Mouse (Mus musculus) hindlimb bud, embryonic 11.5 days (tissue): ENCODE measurements at regions not wholly inside any gene's neighbourhood (a gene's known extent, or its start where the extent isn't known, plus 50 kb on each side); places are given as distances from the start of the nearest gene placed in this dataset.

Source experiments
- DNase-seq: peaks from one replicate; pipeline ENCODE4 v3.0.0-alpha.2; 2012; ENCODE audit warnings: low read depth, low spot score; ENCODE audit errors: extremely low spot score

DNA sequence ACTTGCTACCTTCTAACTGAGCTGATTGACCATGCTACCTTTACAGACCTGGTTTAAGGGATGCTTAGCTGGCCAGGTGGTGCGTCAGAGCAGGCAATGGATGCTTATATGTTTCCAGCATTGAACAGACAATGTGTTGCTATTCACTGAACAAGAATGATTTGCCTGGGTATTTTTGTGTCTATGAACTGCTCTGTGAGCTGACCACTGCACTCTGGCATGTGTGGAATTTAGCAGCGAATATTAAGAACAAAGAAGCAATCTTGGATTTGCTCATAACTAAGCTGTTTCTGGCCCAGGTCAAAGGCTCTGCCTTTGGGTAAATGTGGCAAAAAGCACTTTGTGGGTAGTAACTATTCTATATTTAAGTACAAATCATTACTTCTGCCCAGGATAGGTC lies 58.3 kb upstream of the Ccdc39 start:
- DNase-seq: no peak

DNA sequence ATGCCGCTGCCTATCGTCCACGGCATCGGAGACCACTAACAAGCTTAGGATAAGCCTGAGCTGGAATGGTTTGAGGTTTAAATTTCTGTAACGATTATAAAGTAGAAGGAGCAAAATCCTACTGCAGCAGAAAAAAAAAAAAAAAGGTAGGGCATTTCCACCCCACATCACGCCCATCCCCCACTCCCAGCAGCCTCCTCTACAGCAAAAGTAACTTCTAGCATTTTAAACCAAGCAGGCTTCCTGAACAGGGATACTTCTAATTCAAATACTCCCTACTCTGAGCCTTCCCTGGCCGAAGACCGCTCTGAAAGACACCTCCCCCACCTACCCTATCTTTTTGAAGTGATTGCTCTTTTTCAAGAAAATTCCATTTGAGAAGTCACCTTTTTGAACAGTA lies 59.2 kb upstream of the Ccdc39 start:
- no peak for DNase-seq

DNA sequence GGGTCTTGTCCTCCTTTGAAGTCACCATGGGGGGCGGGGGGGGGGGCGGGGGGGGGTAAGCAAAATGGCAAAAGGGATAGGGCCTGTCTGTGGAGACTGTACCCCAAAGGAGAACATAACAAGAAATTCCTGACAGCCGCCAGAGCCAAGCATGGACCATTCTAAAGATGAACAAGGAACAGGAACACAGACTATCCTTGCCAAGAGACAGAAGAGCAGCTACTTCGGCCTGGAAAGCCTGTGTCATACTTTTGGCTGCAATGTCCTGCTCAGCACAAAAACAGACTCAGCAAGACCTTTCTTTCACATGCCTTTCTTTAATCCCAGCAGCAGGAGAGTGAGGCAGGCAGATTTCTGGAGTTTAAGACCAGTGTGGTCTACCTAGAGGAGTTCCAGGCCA lies 59.7 kb upstream of the Ccdc39 start:
- no peak for DNase-seq

DNA sequence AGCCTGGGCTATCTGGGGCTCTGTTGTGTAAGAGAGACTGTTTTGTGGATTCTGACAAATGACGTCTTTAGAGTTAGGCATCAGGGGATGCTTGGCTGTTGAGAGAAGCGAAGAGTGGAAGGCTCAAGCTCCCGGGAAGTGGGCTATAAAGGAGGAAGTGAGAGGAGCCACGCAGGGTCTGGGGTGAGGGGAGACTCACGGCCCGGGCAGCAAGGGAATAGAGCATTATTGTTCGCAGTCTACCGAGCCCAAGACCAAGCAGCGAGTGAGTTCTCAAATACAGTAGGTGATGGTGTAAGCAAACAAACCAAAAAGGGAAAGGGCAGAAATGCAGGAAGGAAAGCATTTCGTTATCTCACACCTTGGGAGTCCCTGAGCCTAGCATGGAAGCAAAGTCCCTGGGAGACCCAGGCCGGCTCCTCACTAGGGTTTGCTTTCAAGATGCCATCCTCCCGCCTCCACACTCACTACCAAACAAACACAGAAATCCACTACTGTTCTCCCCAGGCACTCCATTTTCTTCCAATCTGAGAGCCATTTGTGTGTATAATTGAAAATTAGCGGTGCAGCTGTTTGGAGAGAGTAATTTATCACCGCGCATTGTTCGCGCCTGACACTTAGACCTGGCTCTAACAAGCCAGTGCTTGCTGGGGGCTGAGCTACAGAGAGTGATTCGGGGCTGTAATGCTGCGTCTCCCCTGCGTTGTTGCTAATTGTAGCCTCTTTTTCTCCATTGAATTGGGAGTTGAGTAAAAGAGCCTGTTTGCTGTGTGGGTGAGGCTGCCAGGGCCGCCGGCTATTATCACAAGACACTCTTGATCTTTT lies 61.0 kb upstream of the Ccdc39 start:
- no peak for DNase-seq

DNA sequence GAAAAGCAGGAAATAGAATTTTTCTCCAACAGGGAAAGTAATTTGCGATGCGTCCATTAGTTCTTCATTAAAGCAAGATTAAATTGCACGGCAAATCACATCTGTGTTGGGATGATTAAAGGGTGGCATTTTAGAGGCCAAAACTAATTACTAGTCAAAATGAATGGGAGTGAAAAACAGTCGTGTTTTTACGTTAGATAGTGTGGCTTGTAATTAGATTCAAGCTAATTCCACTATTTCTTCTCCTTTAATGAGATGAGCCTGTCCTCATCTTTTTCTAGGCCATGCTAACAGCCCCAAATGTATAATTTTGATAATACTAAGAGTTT lies 61.5 kb upstream of the Ccdc39 start:
- DNase-seq: no peak

DNA sequence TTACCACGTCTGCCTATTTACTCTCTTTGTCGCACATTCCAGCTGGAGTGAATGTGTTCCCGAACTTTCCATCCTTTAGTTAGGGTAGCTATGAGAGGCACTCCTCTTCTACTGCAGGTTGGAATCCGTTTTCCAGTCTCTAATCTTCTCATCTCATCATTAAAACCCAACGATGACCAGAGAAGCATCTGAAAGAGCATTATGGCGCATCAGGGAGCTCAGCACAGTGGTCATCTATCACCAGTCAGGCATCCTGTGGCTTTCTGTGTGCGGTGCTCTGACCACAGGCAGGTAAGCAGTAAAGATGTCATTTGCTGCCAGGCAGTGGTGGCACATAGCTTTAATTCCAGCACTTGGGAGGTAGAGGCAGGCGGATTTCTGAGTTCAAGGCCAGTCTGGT lies 63.0 kb upstream of the Ccdc39 start:
- DNase-seq: no peak

DNA sequence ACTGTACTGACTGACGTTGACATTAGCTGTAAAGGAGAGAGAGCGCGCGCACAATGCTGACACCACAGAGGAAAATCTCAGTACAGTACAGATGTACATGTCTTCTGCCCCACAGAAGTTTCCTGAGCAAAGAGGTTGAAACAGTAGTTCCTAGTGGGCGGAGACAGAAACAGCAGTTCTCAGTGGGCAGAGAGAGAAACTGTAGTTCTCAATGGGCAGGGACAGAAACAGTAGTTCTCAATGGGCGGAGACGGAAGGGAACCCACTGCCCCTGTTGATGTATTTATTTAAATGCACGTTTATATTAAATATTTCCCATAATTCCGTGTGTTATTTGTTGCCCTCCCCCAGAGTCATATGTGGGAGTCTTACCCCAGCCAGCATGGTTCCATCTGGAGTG lies 67.4 kb upstream of the Ccdc39 start:
- DNase-seq: no peak

DNA sequence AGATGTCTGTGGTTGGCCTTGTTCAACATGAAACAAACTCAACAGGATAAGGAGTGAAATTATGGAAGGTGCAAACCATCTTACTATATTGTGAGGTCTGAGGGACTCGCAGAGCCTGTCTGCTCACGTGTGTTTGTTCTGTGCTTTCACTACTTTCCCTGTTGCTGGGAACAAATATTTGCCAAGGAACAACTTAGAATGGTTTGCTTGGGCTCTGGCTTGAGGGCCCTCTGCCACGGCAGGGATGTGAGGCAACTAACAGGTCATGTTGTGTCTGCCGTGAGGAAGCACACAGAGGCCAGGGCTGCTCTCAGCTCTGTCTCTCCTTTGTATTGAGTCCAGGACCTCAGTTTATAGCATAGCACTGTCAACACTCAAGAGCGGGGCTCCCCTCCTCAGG lies 69.4 kb upstream of the Ccdc39 start:
- DNase-seq: no peak

DNA sequence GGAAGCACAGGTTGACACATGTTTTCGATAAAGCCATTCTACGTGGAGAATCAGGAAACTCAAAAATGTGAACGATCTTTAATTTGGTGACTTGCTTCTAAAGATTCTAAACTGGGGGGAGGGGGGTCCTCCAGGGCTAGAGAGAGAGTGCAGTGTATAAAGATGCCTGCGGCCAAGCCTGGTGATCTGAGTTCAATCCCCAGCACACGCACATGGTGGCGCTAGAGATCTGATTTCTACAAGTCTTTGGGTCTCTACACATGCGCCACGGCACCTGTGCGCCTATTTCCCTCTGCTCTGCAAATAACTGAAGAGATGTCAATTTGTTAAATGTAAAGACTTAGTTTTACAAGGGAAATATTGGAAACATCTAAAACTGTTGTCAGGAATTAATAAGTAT lies 70.3 kb upstream of the Ccdc39 start:
- no peak for DNase-seq

DNA sequence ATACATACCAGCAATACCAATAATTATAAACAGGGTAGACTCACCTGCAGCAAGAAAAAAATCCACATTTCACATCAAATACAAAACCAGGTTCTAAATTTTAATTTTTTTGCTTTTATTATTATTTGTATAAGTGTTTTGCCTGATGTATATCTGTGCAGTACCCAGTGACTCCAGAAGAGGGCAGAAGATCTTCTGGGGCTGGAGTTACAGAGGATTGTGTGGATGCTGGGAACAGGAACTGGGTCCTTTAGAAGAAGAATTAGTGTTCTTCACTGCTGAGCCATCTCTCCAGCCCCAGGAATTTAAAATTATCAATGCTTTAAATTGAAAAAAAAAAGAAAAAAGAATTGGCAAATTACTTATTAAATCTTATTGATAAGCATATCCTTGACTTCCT lies 71.7 kb upstream of the Ccdc39 start:
- DNase-seq: no peak

DNA sequence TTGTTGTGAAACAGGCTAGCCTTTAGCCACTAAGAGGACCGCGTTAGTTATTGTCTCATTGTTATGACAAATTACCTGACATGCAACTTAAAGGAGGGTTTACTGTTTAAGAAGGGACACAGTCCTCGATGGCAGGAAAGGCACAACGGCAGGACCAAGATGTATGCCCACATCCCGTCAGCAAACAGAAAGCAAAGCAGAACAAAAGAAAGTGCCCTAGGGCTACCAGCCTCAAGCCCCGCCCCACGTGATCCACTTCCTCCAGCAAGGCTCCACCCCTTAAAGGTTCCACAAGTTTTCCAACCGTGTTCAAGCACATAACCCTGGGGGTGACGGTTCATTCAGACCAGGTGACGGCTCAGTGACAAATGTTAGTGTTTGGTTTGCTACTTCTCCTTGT lies 72.2 kb upstream of the Ccdc39 start:
- no peak for DNase-seq

DNA sequence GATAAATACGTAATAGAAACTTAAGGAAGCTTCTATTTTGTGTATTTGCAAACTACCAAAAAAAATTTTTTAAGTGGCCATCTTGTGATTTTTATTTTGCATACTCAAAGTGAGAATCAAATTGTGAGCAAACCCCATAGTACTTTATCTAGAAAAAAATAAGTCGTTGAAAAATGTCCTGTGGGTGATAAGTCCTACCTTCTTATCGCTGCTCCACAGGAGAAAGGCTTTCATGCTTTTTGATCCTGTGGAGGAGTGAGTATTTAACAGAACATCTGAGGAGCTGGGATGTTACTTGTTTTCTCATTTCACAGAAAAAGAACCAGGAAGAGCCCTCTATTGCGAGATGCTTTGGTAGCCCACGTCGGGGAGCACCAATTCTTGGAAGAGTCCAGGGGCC lies 72.7 kb upstream of the Ccdc39 start:
- DNase-seq: no peak

DNA sequence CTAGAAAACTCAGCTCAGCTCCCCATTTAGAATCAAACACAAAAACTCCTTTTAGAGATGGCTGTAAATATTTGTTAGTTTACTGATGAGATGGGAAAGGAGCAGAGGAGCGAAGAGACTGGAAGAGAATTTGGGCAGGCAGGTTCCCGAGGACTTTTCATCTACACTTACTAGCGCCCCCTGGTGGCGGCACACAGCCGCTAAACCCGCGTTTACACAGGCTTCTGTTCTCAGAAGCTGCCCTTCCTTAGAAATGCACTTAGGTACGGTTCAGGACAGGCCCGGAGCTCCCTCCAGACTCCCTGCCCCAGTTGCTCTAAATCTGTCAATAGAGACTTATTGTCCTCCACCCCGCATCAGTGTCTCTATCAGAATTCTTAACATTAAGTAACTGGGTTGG lies 74.7 kb upstream of the Ccdc39 start:
- DNase-seq: peak; percentile 54

DNA sequence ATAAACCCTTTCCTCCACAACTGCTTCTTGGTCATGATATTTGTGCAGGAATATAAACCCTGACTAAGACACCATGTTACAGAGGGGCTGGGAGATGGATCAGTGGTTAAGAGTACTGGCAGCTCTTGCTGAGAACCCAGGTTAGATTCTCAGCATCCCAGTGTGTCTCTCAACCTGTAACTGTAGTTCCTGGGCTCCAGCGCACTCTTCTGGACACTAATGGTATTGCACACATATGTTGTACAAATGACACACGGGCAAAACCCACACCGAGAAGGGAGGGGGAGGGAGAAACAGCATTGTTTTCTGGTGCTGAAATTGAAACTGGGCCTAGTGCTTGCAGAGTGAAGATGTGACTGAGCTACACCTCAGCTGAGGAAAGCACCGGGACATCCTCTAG lies 81.0 kb upstream of the Ccdc39 start:
- DNase-seq: no peak

DNA sequence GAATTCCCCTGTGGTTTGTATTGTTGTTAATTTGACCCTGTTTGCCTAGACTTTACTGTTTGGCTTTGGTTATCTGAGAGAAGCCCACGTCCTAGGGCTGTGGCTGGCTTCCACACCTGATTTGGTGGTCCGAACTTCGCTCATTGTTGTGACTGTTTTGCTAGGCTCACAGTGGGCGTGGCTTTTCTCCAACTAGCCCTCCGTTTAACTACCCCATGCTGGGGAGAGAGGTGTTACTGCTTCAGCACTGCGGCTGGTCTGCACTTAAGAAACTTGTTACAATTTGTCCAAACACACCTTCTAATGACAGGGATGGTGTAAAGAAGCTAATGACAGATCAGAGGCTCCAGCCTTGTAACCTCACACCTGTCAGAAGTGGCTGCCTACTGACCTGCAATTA lies 64.7 kb upstream of the Fxr1 start:
- DNase-seq: no peak

DNA sequence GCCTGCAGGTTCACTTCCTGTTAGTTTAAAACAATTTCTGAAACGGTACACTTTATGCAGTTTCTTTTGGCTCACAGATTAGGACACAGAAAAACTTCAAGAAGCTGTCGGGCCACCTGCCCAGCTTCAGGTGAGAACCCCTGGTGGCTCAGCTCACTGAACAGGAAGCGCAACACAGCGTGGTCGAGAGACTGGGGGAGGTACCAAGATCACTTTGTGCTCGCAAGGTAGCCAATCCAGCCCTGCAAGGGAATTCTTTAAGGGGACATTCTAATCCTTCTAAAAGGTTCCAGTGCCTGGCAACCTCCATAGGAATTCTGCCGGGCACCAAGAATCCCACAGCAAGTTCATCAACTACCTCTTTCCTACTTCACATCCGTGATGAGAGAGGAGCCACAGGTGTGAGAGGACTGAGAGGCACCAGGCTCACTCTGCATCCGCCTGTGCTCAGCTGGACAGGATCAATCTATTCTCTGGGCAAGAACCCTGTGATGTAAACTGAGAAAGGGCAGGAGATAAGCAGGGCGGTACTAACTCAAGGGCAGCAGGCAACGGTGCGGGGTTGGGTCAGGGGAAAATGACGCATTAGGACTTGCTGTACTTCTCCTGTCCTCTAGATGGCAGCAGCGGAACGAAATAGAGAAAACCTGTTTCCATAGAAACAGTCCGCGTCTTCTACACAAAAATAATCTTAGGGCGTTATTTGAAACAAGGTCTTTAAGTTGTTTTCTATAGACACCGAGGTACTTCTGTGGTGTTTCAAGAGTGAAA lies 63.7 kb upstream of the Fxr1 start:
- DNase-seq: peak; percentile 77

DNA sequence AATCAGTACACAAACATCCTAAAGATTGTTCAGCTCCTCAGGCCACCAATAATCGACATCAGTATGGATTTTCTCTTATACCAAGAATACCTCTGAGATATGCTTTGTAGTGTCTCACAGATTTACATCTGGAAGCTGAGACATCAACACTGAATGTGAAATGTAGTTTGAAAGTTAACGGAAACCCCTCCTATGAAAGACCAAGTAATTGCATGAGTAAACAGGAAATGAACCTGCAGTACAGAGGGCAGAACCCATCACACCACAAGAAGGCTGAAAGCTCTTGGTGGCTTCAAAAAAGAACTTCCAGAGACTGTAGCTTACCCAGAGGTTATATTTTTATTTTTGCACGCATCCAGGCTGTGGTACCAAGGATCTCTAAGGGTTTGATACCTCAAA lies 63.1 kb upstream of the Fxr1 start:
- DNase-seq: no peak

DNA sequence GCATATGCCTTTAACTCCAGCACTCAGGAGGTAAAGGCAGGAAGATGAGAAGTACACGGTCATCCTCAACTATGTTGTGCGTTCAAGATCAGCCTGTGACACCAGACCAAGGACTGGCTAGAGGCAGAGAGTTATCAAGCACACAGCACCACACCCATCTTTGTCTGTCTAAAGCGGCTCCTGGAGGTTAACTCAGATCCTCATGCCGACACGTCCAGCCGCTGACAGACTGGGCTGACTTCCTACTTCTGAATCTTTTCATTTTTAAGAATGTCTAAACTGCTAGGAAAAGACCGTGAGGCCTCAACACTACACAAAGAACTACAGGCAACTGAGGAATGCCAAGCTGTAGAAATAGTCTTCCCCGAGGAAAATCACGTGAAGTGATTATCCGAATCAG lies 62.1 kb upstream of the Fxr1 start:
- no peak for DNase-seq

DNA sequence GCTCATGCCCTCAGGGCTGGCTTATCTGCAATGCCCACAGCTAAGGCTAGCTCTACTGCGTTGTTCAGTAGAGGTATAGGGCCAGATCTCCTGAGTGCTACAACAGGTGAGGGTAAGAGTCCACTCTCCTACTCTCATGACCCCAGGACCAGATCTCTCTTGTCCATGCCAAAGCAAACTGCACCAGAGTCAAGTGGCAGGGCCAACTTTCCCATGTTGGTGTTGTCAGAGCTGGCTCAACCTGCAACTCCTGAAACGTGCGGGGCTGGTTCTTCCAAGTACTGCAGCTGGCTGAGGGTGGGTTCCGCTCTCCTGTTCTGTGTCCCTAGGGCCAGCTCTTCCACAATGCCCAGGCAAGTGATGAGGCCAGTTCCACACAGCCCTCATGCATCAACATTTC lies 61.5 kb upstream of the Fxr1 start:
- DNase-seq: no peak

DNA sequence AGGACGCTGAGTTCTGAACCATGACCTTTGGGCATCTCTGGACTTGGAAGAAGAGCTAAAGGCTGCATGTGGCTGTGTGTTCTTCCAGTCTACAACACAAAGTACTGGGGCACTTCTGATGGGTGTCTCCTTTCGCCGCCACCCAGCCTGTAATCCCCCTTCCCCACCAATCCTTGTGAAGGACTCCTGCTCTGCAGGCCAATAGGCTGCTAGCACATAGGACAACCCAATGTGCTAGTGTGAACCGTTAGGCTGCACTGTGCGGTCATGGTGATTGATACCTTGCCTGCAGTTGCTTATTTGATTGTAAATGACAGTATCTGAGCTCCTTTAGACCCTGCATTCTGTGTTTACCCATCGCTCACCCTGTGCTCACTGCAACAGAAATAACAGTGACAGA lies 59.5 kb upstream of the Fxr1 start:
- DNase-seq: no peak

DNA sequence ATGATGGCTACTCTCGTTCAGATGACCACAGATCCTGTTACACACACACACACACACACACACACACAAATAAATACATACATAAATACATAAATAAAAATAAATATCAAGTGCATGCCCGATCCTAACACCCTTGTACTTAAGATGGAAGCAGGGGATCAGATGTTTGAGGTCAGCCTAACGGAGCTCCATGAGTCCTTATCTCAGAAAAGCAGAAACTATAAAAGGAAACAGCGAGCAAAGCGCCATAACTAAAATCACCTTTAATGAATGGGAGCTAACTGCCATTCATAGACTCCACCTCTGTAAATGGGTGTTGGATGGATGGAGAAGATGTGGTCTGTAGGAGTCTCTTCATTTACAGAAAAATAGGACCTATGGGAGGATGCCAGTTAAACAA lies 56.8 kb upstream of the Fxr1 start:
- DNase-seq: no peak

DNA sequence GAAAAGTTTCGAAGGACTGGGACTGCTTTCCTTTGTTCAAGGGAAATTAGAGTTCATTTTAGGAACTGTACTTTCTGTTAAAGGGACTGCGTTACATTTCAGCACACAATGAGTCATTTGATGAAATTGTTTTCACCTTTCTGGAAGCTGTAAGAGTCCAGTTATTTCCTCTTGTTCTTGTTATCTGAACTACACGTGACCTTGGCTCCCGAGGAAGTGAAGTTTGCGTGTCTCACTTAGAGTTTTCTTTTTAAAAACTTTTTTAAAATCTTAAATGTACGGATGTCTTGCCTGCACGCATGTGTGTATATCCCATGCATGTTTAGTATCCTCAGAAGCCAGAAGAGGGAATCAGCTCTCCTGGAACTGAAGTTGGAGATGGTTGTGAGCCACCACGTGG lies 52.6 kb upstream of the Fxr1 start:
- no peak for DNase-seq
